Mouse (Mus musculus): ENCODE data around the gene Gm1113. TPM values are rescaled to one million over a fixed set of nuclear protein-coding genes. Genes with fewer than 3 reads are reported as not detected.

Gm1113 gene
- polyA plus RNA-seq, 1 experiment from 2014 or later, result not detected

- H3K4me1 ChIP-seq (ENCODE audit: control insufficient read depth, insufficient read depth, low read length), result no peaks in the 10 kb centered on the region
- H3K4me2 ChIP-seq (ENCODE audit: low read depth, low read length), result no peak overlapping the region
- 95% methylated on average over 16 of the region's 16 CpGs for WGBS
- H3K9me3 ChIP-seq (ENCODE audit: control insufficient read depth, low read length), result no peaks in the 10 kb centered on the region
- no peak overlapping the region for H3K4me3 ChIP-seq (ENCODE audit: low read depth, low read length)
- ATAC-seq (ENCODE audit: low read depth), result no peak
- H3K27me3 ChIP-seq (ENCODE audit: control insufficient read depth, insufficient read depth, low read length), result no peaks in the 10 kb centered on the region
- H3K36me3 ChIP-seq (ENCODE audit: control insufficient read depth, insufficient read depth, low read length), result no peaks in the 10 kb centered on the region
- no peak overlapping the region for H3K9ac ChIP-seq (replicated peaks; ENCODE audit: low read depth, low read length)
- no peak overlapping the region for H3K27ac ChIP-seq (ENCODE audit: low read depth, low read length)
Observed at GRCm38 (mm10) chr9:35516711-35517110, 1.4 kb downstream of the Gm1113 start.

- no peak overlapping the region for H3K4me2 ChIP-seq (ENCODE audit: low read depth, low read length)
- no peak overlapping the region for H3K27ac ChIP-seq (ENCODE audit: low read depth, low read length)
- H3K36me3 ChIP-seq (ENCODE audit: control insufficient read depth, insufficient read depth, low read length), result no peaks in the 10 kb centered on the region
- 86% methylated on average over 5 of the region's 5 CpGs for WGBS
- H3K4me3 ChIP-seq (ENCODE audit: low read depth, low read length), result no peak overlapping the region
- H3K9me3 ChIP-seq (ENCODE audit: control insufficient read depth, low read length), result no peaks in the 10 kb centered on the region
- H3K27me3 ChIP-seq (ENCODE audit: control insufficient read depth, insufficient read depth, low read length), result no peaks in the 10 kb centered on the region
- ATAC-seq (ENCODE audit: low read depth), result no peak
- H3K9ac ChIP-seq (replicated peaks; ENCODE audit: low read depth, low read length), result no peak overlapping the region
- H3K4me1 ChIP-seq (ENCODE audit: control insufficient read depth, insufficient read depth, low read length), result no peaks in the 10 kb centered on the region
Observed at GRCm38 (mm10) chr9:35516182-35516581, 1.9 kb downstream of the Gm1113 start.

- no peaks in the 10 kb centered on the region for H3K27me3 ChIP-seq (ENCODE audit: control insufficient read depth, insufficient read depth, low read length)
- H3K9me3 ChIP-seq (ENCODE audit: control insufficient read depth, low read length), result no peaks in the 10 kb centered on the region
- 86% methylated on average over 4 of the region's 4 CpGs for WGBS
- H3K36me3 ChIP-seq (ENCODE audit: control insufficient read depth, insufficient read depth, low read length), result no peaks in the 10 kb centered on the region
- H3K9ac ChIP-seq (replicated peaks; ENCODE audit: low read depth, low read length), result no peak overlapping the region
- H3K27ac ChIP-seq (ENCODE audit: low read depth, low read length), result no peak overlapping the region
- no peak overlapping the region for H3K4me3 ChIP-seq (ENCODE audit: low read depth, low read length)
- H3K4me1 ChIP-seq (ENCODE audit: control insufficient read depth, insufficient read depth, low read length), result no peaks in the 10 kb centered on the region
- no peak for ATAC-seq (ENCODE audit: low read depth)
- no peak overlapping the region for H3K4me2 ChIP-seq (ENCODE audit: low read depth, low read length)
Observed at GRCm38 (mm10) chr9:35513900-35514299, 4.2 kb downstream of the Gm1113 start.

- H3K4me2 ChIP-seq (ENCODE audit: low read depth, low read length), result no peak overlapping the region
- H3K4me3 ChIP-seq (ENCODE audit: low read depth, low read length), result no peak overlapping the region
- H3K9me3 ChIP-seq (ENCODE audit: control insufficient read depth, low read length), result no peaks in the 10 kb centered on the region
- no peak overlapping the region for H3K9ac ChIP-seq (replicated peaks; ENCODE audit: low read depth, low read length)
- H3K27ac ChIP-seq (ENCODE audit: low read depth, low read length), result no peak overlapping the region
- ATAC-seq (ENCODE audit: low read depth), result peak; percentile 38; the same call in 1 of the 2 replicates
- no peaks in the 10 kb centered on the region for H3K27me3 ChIP-seq (ENCODE audit: control insufficient read depth, insufficient read depth, low read length)
- H3K4me1 ChIP-seq (ENCODE audit: control insufficient read depth, insufficient read depth, low read length), result no peaks in the 10 kb centered on the region
- WGBS, result 66% methylated on average over 8 of the region's 8 CpGs
- 0 out of 2 replicates have a peak, but pooled peaks cover 4% of the 10 kb centered on the region for H3K36me3 ChIP-seq (ENCODE audit: control insufficient read depth, insufficient read depth, low read length)
Observed at GRCm38 (mm10) chr9:35508234-35508633, 9.8 kb downstream of the Gm1113 start.

GRCm38 (mm10) chr9:35502361-35503000 is 15.6 kb downstream of the Gm1113 start:
- Histone ChIP-seq H3K9ac (replicated peaks; ENCODE audit: low read depth, low read length) (no peak overlapping the region), H3K4me2 (ENCODE audit: low read depth, low read length) (no peak overlapping the region), H3K4me3 (ENCODE audit: low read depth, low read length) (no peak overlapping the region), H3K36me3 (ENCODE audit: control insufficient read depth, insufficient read depth, low read length) (peaks cover 9% of the 10 kb centered on the region; the same call in 1 of the 2 replicates), H3K9me3 (ENCODE audit: control insufficient read depth, low read length) (no peaks in the 10 kb centered on the region), H3K27ac (ENCODE audit: low read depth, low read length) (no peak overlapping the region), H3K27me3 (ENCODE audit: control insufficient read depth, insufficient read depth, low read length) (no peaks in the 10 kb centered on the region), H3K4me1 (ENCODE audit: control insufficient read depth, insufficient read depth, low read length) (no peaks in the 10 kb centered on the region)
- no peak for ATAC-seq (ENCODE audit: low read depth)
- 86% methylated on average over 10 of the region's 10 CpGs for WGBS

GRCm38 (mm10) chr9:35499946-35500345 is 18.1 kb downstream of the Gm1113 start:
- peaks cover 5% of the 10 kb centered on the region; the same call in 1 of the 2 replicates for H3K36me3 ChIP-seq (ENCODE audit: control insufficient read depth, insufficient read depth, low read length)
- no peak overlapping the region for H3K27ac ChIP-seq (ENCODE audit: low read depth, low read length)
- no peak overlapping the region for H3K4me2 ChIP-seq (ENCODE audit: low read depth, low read length)
- no peaks in the 10 kb centered on the region for H3K4me1 ChIP-seq (ENCODE audit: control insufficient read depth, insufficient read depth, low read length)
- no peaks in the 10 kb centered on the region for H3K27me3 ChIP-seq (ENCODE audit: control insufficient read depth, insufficient read depth, low read length)
- H3K9me3 ChIP-seq (ENCODE audit: control insufficient read depth, low read length), result no peaks in the 10 kb centered on the region
- 85% methylated on average over 6 of the region's 6 CpGs for WGBS
- H3K9ac ChIP-seq (replicated peaks; ENCODE audit: low read depth, low read length), result no peak overlapping the region
- no peak for ATAC-seq (ENCODE audit: low read depth)
- no peak overlapping the region for H3K4me3 ChIP-seq (ENCODE audit: low read depth, low read length)

- Histone ChIP-seq H3K36me3 (ENCODE audit: control insufficient read depth, insufficient read depth, low read length) (no peaks in the 10 kb centered on the region), H3K9ac (replicated peaks; ENCODE audit: low read depth, low read length) (no peak overlapping the region), H3K27ac (ENCODE audit: low read depth, low read length) (no peak overlapping the region), H3K9me3 (ENCODE audit: control insufficient read depth, low read length) (no peaks in the 10 kb centered on the region), H3K4me3 (ENCODE audit: low read depth, low read length) (no peak overlapping the region), H3K4me1 (ENCODE audit: control insufficient read depth, insufficient read depth, low read length) (no peaks in the 10 kb centered on the region), H3K4me2 (ENCODE audit: low read depth, low read length) (no peak overlapping the region), H3K27me3 (ENCODE audit: control insufficient read depth, insufficient read depth, low read length) (no peaks in the 10 kb centered on the region)
- ATAC-seq (ENCODE audit: low read depth), result no peak
- 60% methylated on average over 3 of the region's 3 CpGs for WGBS
Observed at GRCm38 (mm10) chr9:35495471-35495870, 22.6 kb downstream of the Gm1113 start.

GRCm38 (mm10) chr9:35494937-35495336 is 23.1 kb downstream of the Gm1113 start:
- Histone ChIP-seq H3K9me3 (ENCODE audit: control insufficient read depth, low read length) (no peaks in the 10 kb centered on the region), H3K27ac (ENCODE audit: low read depth, low read length) (no peak overlapping the region), H3K4me1 (ENCODE audit: control insufficient read depth, insufficient read depth, low read length) (no peaks in the 10 kb centered on the region), H3K36me3 (ENCODE audit: control insufficient read depth, insufficient read depth, low read length) (no peaks in the 10 kb centered on the region), H3K9ac (replicated peaks; ENCODE audit: low read depth, low read length) (no peak overlapping the region), H3K4me3 (ENCODE audit: low read depth, low read length) (no peak overlapping the region), H3K4me2 (ENCODE audit: low read depth, low read length) (no peak overlapping the region), H3K27me3 (ENCODE audit: control insufficient read depth, insufficient read depth, low read length) (no peaks in the 10 kb centered on the region)
- 38% methylated on average over 4 of the region's 4 CpGs for WGBS
- ATAC-seq (ENCODE audit: low read depth), result no peak

GRCm38 (mm10) chr9:35493733-35494092 is 24.4 kb downstream of the Gm1113 start:
- H3K4me3 ChIP-seq (ENCODE audit: low read depth, low read length), result no peak overlapping the region
- no peak overlapping the region for H3K27ac ChIP-seq (ENCODE audit: low read depth, low read length)
- H3K4me1 ChIP-seq (ENCODE audit: control insufficient read depth, insufficient read depth, low read length), result no peaks in the 10 kb centered on the region
- no peak overlapping the region for H3K4me2 ChIP-seq (ENCODE audit: low read depth, low read length)
- H3K36me3 ChIP-seq (ENCODE audit: control insufficient read depth, insufficient read depth, low read length), result peaks cover 8% of the 10 kb centered on the region; the same call in 1 of the 2 replicates
- WGBS, result 29% methylated on average over 4 of the region's 4 CpGs
- no peak for ATAC-seq (ENCODE audit: low read depth)
- H3K27me3 ChIP-seq (ENCODE audit: control insufficient read depth, insufficient read depth, low read length), result no peaks in the 10 kb centered on the region
- no peak overlapping the region for H3K9ac ChIP-seq (replicated peaks; ENCODE audit: low read depth, low read length)
- H3K9me3 ChIP-seq (ENCODE audit: control insufficient read depth, low read length), result no peaks in the 10 kb centered on the region
